Mouse (Mus musculus) cerebellum, adult 9-10 months (tissue): Measurements from ENCODE around the gene Atg101.
A peak's percentile ranks its signal among the peaks of the same experiment; 100 is the strongest.

ENCODE experiments used
- DNase-seq: peaks from one replicate; pipeline ENCODE4 v3.0.0; 2022

The Atg101 gene

DNA sequence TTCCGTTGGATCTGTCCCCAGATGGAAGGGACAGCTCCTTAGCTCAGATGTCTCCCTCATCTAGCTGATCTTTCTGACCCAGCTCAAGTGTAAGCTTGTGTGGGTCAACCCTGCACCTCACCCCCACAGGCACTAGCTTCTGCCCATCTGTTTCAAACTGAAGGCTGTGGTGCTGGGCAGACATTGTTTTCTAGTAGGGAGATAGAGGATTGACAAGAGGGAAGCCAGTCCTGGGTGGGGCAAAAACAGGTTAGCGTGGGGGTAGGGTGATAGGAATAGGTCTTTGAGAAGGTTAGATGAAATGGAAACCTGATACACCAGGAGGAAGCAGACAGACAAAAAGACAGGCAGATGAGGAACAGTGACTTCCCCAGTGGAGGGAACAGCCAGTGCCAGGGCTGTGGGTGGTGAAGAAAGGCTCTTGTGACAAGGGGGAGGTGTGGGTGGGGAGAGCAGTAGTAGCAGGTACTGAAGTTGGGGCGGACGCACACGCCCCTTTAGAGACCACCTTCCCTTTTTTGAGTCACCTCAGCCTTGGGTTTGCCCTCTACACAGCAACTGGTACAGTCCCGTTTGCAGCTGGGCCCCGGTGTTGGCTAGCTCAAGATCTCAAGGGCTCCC is 28.1 kb upstream of the Atg101 start:
- no peak for DNase-seq

DNA sequence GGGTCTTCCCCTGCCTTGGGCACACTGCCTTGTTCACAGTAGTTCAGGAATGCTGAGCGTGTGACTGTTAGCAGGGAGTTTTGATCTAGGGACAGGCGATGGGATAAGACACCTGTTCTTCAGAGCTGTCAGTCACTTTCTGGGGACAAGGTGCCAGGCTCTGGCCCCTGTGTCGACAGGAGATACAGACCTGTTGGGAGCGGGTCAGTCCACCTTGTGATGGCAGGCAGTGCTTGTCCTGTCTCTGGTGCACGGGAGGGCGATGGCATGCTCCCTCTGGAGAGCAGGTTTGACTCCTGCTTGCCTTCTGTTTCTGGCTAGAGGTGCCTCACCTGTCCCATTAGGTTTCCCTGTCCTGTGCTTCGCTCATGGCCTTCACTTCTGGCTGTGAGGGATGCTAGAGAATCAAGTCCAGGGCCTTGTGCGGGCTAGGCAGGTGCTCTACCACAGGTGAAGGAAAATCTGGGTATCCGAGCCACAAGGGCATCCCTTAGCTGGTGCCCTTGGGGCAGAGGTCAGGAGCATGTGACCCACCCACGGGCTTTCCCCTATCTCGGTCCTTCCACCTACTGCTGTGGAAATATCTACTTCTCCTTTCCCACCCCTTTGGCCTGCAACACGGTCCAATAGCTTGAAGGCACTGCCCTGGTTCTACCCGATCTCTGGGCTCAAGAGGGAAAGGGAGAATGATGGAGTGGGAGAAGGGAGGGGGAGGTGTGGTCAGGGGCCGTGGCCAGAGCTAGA is 27.4 kb upstream of the Atg101 start:
- no peak for DNase-seq

DNA sequence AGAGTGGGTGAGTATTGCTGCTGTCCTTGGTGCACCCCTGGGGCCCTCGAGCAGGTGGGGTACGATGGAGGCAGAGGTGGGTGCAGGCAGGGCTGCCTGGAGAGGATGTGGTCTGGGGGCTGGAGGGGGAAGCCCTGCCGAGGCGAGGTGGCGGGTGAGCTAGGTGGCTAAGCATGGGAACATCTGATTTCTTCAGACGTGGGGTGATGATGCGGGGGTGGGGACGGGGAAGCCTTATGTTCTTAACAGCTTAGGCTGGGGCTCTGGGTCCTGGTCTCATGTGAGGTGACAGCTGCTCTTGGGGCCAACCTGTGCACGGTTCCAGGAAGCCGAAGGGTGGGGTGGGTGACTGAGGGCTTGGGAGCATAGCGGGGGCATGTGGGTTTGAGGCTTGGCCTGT is 25.7 kb upstream of the Atg101 start:
- DNase-seq, result no peak

DNA sequence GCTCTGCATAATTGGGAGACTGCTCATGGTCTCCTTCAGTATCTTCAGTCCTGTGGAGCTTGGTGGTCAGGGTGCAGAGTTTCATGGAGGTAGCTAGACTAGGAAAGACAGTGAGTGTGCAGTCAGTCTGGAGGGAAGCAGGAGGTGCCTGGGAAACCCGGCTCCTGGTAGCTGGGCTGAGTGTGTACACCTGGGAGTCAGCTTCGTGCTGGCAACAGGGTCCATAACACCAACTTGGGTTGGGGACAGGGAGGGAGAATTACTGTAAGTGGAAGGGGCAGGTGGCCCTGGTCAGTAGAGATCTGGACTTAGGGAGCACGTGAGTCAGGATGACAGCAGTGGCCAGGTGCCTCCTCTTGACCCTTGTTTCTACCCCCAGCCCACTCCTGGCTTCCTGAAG is 24.1 kb upstream of the Atg101 start:
- DNase-seq, result no peak

DNA sequence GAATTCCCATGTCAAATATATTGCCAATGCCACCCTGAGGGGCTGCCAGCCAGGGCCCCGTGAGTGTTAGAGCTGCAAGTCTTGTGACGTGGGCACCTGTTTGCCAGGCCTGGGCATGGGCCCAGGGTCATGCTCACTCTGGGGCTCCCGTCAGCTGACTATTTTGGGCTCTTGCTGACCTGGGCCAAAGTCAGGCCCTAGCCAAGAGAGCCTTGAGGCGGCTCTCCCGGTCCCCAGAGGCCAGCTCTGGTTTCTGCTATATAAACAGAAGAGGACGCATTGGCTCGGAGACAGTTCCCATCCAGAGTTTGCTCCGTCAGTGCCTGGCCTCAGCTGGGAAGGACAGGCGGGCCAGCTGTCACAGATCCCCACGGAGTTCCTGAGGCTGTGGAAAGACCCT is 23.7 kb upstream of the Atg101 start:
- no peak for DNase-seq

DNA sequence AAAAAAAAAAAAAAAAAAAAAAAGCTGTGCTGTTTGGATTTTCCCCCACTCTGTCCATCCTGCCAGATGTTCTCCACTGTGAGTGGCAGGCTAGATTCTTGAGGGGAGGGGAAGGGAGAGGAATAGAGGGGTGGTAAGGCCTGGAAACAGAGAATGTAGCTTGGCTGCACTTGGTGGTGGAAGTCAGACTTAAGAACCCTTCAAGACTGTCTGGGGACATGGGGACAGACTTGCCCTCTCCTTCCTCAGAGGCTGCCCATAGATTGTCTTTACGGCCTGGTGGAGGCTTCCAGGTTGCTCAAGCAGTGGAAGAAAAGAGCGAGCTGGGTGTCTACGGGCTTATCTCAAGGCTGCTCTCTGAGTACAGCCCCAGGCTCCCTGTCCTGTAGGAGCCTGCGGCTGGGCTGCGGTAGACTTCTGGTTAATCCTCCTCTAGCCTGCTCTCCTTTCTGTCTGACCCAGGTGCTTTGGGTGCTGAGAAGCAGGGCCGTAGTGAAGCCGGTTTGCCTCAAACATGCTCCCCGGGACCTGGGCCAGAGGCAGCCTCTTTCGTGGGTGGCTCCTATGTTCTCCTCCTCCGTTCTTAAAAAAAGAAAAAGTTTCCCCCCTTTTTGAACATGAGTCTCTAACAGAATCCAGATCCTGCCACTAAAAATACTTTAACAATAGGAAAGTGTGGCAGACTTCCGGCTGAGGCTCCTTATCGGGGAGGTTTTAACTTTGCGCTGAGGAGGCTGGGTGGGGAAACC is 23.0 kb upstream of the Atg101 start:
- DNase-seq, result no peak

DNA sequence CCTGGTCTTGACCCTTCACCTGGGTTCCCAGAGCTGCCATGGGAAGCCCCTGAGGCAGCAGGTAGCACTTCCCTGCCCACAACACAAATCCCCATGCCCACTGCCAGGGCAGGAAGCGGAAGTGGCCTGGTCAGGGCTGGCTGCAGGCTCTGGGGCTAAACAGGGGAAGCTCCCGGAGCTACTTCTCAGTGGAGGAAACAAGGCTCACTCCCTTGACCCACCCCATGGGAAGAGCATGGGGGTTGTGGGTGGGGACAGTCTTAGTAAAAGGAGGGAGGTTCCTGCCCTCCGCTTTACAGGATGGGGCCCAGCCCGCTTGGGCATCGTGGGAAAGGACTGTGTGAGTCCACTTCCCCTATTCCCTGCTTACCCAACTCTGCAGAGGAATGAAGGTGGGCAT is 21.6 kb upstream of the Atg101 start:
- no peak for DNase-seq

DNA sequence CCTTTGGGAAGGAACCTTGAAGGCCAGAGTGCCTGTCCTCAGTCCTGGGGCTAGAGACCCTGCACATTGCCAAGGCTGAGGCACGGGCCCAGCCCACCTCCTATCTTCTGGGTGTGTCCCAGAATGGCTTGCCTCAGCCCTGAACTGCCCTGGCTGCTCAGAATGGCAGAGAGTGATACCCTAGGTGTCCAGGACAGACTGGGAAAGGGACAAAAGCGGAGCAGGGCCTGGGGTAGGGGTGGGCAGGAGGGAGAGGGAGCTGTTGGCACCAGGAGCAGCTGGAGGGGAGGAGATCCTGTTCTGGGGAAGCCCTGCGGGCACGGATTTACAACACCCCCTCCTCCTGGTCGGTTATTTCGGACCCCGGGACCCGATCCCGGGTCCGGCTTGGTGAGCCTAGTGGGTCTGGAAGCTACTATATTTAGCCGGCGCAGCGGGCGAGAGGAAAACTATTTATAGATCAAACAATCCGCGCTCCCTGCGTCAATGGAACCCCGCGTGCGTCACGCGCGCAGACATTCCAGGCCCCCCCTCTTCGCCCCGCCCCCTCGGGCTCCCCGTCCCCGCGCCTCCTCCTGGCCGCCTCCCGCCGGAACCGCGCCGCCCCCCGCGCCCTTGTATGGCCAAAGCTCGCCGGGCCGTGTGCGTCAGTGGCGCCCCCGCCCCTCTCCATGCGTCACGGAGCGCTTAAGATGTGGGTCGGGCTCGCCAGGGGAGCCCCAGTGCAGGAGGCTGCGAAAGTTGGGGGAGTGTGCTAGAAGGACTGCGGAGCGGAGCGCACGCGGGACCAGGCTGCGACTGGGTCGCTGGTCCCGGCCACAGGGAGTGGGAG is 17.7 kb upstream of the Atg101 start:
- peak; percentile 85 for DNase-seq

DNA sequence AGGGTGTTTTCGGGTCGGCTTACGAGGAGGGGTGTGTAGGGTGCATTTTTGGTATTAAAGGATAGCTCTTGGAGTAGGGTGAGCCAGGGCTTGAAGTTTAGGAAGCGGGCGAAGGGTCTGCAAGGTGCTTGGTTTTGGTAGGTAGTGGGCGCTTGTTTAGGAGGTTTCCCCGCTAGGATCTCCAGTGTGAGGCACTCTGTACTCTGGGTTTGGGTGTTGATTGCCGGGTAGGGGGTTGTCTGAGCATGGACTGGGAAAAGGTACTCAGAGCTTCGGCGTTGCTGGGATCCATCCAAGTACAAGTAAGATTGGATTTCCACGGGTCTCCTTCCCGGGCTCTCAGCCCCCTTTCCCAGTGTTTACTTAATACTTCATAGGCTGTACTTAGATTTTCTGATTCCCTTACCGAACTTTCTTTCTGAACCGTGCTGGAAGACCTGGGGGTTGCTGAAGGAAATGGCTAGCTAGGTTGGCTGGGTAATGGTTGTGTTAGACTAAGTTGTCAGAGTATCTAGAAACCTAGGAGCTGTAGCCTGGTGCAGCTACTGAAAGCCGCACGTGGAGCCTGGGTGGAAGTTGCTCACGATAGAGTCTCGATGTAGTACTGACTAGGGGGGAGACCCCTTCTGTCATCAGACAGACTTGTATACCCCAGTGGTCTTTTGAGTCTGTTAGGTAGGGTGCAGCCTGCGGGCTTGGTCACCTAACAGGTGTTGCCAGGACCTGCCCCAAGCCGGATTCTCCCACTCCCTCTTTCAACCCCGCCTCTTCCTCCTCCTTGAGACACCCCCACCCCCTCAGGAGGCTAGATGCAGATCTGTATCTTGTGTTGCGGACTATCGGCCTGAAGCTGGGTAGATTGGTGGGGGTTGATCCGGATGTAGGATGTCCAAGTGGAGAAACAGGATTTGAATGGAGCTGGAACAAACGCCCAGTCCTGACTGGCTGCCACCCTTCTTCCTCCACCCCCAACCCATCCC is 16.7 kb upstream of the Atg101 start:
- peak; percentile 51 for DNase-seq

DNA sequence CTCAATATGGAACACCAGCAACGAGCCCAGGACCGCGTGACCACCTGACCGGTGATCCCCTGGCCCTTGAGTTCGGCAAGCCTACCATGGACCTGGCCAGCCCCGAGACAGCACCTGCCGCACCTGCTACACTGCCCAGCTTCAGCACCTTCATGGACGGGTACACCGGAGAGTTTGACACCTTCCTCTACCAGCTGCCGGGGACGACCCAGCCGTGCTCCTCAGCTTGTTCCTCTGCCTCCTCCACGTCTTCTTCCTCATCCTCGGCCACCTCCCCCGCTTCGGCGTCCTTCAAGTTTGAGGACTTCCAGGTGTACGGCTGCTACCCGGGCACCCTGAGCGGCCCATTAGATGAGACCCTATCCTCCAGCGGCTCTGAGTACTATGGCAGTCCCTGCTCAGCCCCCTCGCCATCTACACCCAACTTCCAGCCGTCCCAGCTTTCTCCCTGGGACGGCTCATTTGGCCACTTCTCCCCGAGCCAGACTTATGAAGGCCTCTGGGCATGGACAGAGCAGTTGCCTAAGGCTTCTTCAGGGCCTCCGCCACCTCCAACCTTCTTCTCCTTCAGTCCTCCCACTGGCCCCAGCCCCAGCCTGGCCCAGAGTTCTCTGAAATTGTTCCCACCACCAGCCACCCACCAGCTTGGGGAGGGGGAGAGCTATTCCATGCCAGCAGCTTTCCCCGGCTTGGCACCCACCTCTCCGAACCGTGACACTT is 13.8 kb upstream of the Atg101 start:
- no peak for DNase-seq

DNA sequence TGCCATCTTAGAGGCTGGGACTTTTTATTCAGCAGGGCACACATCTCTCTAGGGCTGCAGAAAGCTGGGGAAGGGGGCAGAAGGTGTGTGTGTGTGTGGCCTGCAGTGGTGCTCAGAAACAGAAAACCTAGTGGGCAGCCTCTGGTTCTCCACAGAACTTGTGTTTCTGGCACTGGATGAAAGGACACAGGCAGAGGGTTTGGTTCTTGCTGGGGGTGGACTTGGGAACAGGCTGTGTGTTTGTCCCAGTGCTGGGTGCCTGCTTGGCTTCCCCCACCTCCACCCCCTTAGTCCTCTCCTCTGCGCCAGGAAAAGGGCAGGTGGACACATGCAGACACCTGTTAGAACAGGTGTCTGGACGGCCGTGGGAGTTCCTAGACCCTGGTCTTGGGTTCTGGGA is 13.0 kb upstream of the Atg101 start:
- DNase-seq, result no peak

DNA sequence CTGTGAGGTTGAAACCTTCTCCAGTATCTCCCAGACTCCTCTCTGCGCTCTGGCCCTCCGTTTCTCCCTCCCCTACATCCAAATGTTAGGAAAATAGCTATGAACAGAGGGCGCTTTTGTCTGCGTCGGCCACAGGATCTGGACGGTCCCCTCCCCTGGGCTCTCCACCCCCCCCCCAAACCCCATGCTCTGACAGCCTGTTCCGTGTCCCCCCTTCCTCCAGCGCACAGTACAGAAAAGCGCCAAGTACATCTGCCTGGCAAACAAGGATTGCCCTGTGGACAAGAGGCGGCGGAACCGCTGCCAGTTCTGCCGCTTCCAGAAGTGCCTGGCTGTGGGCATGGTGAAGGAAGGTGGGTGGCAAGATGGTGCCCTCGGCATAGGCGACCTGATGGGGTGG is 12.6 kb upstream of the Atg101 start:
- DNase-seq, result no peak

DNA sequence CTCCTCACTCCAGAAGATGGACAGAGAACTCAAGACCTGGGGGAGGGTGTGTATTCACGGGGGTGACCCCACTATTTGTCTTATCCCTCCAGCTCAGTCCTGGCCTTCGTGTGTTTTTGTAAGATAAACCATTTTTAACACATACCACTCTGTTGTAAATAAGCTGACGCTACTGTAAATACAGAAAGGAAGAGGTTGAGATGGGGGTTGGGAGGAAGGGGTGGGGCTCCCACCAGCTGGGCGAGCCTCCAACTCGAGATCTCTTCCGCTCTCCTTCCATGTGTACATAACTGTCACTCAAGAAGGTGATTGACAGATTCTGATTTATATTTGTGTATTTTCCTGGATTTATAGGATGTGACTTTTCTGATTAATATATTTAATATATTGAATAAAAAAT is 9.7 kb upstream of the Atg101 start:
- no peak for DNase-seq

DNA sequence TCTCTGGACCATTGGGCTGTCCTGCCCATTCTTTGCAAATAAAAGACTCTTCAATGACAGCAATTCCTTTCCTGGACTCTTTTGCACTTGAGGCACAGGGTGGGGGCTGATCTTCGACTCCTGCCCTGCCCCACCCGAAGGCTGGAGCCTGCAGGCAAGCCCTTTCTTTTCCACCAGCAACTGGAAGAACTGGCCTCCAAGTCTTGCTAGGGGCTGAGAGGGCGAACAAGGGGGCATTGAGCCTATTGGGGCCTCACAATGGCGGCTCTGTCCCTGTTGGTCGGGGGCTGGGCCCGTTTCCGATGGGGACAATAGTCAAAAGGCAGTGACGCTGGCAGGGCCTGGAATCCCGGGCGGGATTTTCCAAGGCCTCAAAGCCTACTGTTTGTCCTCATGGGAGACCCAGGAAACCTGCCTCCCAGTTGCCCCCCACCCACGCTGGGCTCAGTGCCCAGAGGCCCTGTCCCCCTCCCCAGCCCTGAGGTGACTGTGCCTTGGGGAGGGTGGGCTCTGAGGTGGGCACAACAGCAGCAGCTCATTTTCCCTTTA is 6.6 kb upstream of the Atg101 start:
- peak; percentile 31 for DNase-seq

DNA sequence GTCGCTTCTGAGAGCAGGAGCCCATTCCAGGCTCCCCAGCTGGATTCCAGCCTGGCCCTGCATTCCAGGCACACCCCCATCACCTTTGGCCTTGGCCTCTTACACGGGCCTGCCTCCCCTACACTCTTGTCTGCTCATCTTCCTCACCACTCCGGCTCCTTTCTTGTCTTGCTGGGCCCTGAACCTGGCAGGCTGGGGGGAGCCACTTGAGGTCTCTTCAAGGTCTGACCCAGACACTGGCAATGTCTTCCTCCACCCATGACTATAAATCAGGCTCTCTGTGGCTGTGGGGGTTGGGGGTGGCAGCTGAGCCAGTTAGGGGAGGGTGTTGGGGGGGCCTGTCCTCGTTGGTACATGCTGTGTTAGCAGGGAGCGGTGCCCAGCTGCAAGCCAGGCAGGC is 5.5 kb upstream of the Atg101 start:
- no peak for DNase-seq

DNA sequence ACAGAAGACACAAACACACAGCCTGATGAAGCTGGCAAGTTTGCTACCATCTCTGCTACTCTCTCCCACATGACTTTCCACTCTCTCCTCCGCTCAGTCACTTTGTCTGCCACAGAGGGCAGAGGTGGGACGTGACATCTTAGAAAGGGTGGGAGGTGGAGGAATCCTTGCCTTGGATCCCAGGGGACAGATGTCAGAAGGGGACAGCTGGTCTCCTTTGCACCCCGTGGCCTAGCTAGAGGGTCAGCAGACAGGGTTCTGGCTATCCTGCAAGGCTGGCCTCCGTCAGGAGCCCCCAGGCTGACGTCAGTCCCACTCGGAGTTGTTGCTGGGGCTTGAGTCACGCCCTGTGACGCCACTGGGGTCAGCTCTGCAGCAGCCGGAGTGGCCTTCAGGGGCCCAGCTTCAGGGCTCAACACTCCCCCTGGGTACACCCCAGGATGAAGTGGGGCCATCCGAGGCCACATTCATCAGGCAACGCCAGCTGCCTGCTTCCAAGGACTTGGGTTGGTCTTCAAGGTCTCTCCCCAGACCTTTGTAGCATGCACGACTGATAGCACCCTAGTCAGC is 4.6 kb upstream of the Atg101 start:
- DNase-seq, result no peak

DNA sequence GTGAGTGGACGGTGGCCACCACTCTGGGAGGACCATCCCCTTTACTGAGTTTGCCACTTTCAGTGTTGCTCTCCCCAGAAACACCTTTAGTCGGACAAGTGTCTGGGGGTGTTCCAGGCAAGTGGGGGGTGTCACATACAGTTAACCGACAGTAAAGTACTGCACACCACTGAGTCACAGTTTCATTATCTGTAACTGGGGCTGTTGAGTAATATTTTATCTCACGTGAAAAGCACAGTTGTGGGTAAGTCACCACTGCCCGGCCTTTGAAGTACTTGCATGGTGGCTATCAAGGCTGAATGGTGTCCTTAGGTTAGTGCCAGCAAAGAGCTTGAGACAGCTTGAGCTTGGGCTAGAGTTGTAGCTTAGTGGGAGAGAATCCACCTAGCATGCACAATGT is 1.6 kb upstream of the Atg101 start:
- no peak for DNase-seq

DNA sequence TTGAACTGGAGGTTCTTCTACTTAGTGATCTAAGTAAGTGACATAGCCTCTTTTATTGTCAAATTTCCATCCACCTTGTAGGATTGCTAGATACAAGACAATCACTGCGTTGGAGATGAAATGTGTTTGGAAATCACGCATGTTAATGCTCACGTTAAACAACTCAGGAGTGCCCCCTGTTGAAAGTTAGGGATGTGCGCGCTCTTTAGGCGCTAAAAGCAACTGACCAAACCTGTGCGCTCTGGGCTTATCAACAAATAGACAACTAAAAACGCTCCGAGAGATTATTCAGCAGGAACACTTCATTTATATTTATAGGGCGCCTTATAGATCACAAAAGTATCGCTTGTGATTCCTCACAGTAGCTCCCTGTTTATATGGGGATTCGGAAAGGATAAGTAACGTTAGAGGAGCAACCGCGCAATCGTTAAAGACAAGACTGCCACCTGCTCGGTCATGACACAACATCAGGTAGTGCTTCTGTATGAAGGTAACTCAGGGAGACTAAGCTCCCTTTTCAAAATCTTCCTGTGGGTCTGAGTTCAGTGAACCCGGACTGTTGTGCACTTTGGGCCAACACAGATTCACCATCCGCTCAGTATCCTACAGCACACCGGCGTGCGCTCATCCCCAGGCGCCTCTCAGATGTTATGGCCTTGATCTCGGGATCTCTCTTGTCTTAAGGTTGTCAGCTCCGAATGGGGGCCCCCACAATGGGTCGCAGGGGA is 725 bp upstream of the Atg101 start:
- peak; percentile 90 for DNase-seq

DNA sequence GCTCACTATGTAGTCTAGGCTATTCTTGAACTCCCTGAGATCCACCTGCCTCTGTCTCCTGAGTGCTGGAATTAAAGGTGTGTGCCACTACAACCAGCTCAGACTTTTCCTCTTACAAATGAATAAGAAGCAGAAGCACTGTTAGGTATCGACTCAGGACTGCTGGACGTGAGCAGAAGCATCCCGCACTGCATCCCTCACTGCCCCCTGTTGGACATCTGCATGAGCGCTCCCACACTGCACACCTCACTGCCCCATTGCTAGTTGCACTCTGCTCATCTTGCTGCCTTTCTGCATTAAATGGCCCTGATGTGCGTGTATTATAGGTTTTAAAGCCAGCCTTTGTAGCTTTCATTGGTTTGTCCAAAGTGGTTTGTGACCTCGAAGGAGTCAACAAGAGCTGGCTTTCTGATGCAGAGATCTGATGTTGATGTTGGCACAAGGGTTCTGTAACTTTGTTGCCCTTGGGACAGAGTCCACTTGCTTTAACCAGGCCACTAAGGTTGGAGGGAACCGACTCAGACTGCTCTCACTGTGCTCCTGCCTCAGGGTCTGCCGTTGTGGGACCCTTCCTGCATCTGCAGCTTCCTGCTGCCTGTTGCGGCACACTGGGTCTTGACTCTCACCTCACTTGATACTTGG is 2.2 kb downstream of the Atg101 start:
- DNase-seq, result no peak
